Comparison of ENCODE assay signal across 9 mouse cellular contexts in genomic region chrX:138914777-138915114, GRCm38 (mm10). TPM values are rescaled to one million over a fixed set of nuclear protein-coding genes. Genes with fewer than 3 reads are reported as not detected.
A peak's percentile ranks its signal among the peaks of the same experiment; 100 is the strongest.
DNase-seq lines count a peak whose midpoint lies in the region; ATAC-seq and TF ChIP-seq lines count a peak whose summit lies in the region.
"Had no signal": no experiment of that assay in that cellular context is flagged by ENCODE, and none has a peak within 500 bp of the region (broad histone marks: within the 10 kb centered on the region; RNA-seq: fewer than 3 reads in every experiment).

No protein-coding gene starts in this region.

- intact Hi-C loops in gastrocnemius, postnatal 36 days (cut with DNase I): no loop called here

- no peaks in the 10 kb centered on the region for H3K4me1 ChIP-seq in heart, embryonic 14.5 days (ENCODE audit: control insufficient read depth in 2 of 2, insufficient read depth in 2 of 2, low read length in 2 of 2)
- no peaks in the 10 kb centered on the region for H3K4me1 ChIP-seq in embryonic fibroblast, embryonic 13.5 days (ENCODE audit: control insufficient read depth, insufficient read depth, low read length)
- no peaks in the 10 kb centered on the region for H3K4me1 ChIP-seq in intestine, embryonic 15.5 days (replicated peaks)
- no peaks in the 10 kb centered on the region for H3K4me1 ChIP-seq in midbrain, postnatal 0 days (ENCODE audit: insufficient read depth, low read length)

- peak overlapping the region; percentile 81 for H3K4me2 ChIP-seq in heart, embryonic 14.5 days (ENCODE audit: low read length)
- H3K4me2 ChIP-seq in intestine, embryonic 15.5 days (replicated peaks): peak overlapping the region; percentile 72
- peak overlapping the region; percentile 71 for H3K4me2 ChIP-seq in midbrain, postnatal 0 days (ENCODE audit: low read depth, low read length, poor library complexity, severe bottlenecking)

- no peak for DNase-seq in heart, adult 9 months (ENCODE audit: low spot score in 2 of 2)
- no peak for DNase-seq in midbrain, postnatal 0 days (ENCODE audit: low spot score)
- no peak for DNase-seq in spleen, adult 12 weeks (ENCODE audit: low spot score)
- DNase-seq in gastrocnemius, postnatal 36 days: no peak
- DNase-seq in urinary bladder, postnatal 14 days (ENCODE audit: low spot score): no peak

- no peaks in the 10 kb centered on the region for H3K27me3 ChIP-seq in heart, embryonic 14.5 days (ENCODE audit: control insufficient read depth, insufficient read depth, low read length)
- H3K27me3 ChIP-seq in intestine, embryonic 15.5 days (replicated peaks): no peaks in the 10 kb centered on the region
- H3K27me3 ChIP-seq in midbrain, postnatal 0 days (ENCODE audit: insufficient read depth, low read length): peaks cover 18% of the 10 kb centered on the region
- H3K27me3 ChIP-seq: CH12.LX had no signal

- no peaks in the 10 kb centered on the region for H3K9me3 ChIP-seq in heart, embryonic 14.5 days (ENCODE audit: control insufficient read depth, low read length)
- H3K9me3 ChIP-seq in intestine, embryonic 15.5 days: no peaks in the 10 kb centered on the region
- no peaks in the 10 kb centered on the region for H3K9me3 ChIP-seq in midbrain, postnatal 0 days (ENCODE audit: low read length)

- ATAC-seq in heart, embryonic 14.5 days (ENCODE audit: insufficient number of reproducible peaks, insufficient read depth, low FRiP score, low read depth): no peak
- peak; percentile 32; the same call in 1 of the 2 replicates for ATAC-seq in intestine, embryonic 15.5 days
- ATAC-seq in midbrain, postnatal 0 days (ENCODE audit: low FRiP score): no peak

- no peak for TF ChIP-seq POLR2A in embryonic fibroblast, embryonic 13.5 days (IDR thresholded peaks at IDR 0.05; ENCODE audit: low read depth, low read length)

- no peak for TF ChIP-seq CTCF in embryonic fibroblast, embryonic 13.5 days (IDR thresholded peaks at IDR 0.05; ENCODE audit: borderline replicate concordance, insufficient read depth, low read length)
- no peak for TF ChIP-seq CTCF in midbrain, postnatal 0 days (IDR thresholded peaks at IDR 0.05)

- WGBS in heart, embryonic 14.5 days: 36% methylated on average over 12 of the region's 12 CpGs
- WGBS in intestine, embryonic 15.5 days: 21% methylated on average over 12 of the region's 12 CpGs
- WGBS in midbrain, postnatal 0 days: 36% methylated on average over 12 of the region's 12 CpGs

- peak overlapping the region; percentile 51 to 62 for H3K4me3 ChIP-seq in heart, embryonic 14.5 days (ENCODE audit: control insufficient read depth in 1 of 2, insufficient read depth in 1 of 2, low read depth in 1 of 2, low read length in 2 of 2)
- peak overlapping the region; percentile 60 for H3K4me3 ChIP-seq in embryonic fibroblast, embryonic 13.5 days (ENCODE audit: insufficient read depth, low read length)
- H3K4me3 ChIP-seq in intestine, embryonic 15.5 days (replicated peaks): peak overlapping the region; percentile 45
- H3K4me3 ChIP-seq in midbrain, postnatal 0 days (ENCODE audit: low read depth, low read length): peak overlapping the region; percentile 35; the same call in 1 of the 2 replicates

- peak overlapping the region; percentile 59 to 62 for H3K27ac ChIP-seq in heart, embryonic 14.5 days (replicated peaks in 1 of 2; ENCODE audit: control insufficient read depth in 1 of 2, insufficient read depth in 1 of 2, low read depth in 2 of 2, low read length in 2 of 2)
- H3K27ac ChIP-seq in embryonic fibroblast, embryonic 13.5 days (ENCODE audit: insufficient read depth, low read length): no peak overlapping the region
- H3K27ac ChIP-seq in intestine, embryonic 15.5 days: no peak overlapping the region
- H3K27ac ChIP-seq in midbrain, postnatal 0 days (ENCODE audit: low read depth, low read length): no peak overlapping the region

- no peaks in the 10 kb centered on the region for H3K36me3 ChIP-seq in heart, embryonic 14.5 days (ENCODE audit: control insufficient read depth, insufficient read depth, low read length)
- no peaks in the 10 kb centered on the region for H3K36me3 ChIP-seq in intestine, embryonic 15.5 days
- no peaks in the 10 kb centered on the region for H3K36me3 ChIP-seq in midbrain, postnatal 0 days (ENCODE audit: insufficient read depth, low read length)

- peak overlapping the region; percentile 68 for H3K9ac ChIP-seq in heart, embryonic 14.5 days (ENCODE audit: low read length)
- H3K9ac ChIP-seq in intestine, embryonic 15.5 days: no peak overlapping the region; the same call in 1 of the 2 replicates
- H3K9ac ChIP-seq in midbrain, postnatal 0 days (replicated peaks; ENCODE audit: low read length, poor library complexity, severe bottlenecking): no peak overlapping the region

RNA-seq across cellular contexts. Expression of gene Nrk, which starts 0.5 kb away (rescaled TPM):
- polyA plus RNA-seq in heart, embryonic 14.5 days (2014; fragmentation: Nextera tagmentation; extraction: Ambion mirVana): 37.2 and 44.9 TPM in 2 replicates
- polyA plus RNA-seq in embryonic fibroblast, embryonic 13.5 days (2011; ENCODE audit: insufficient read length, low read depth, missing spikeins): 9.3 and 25.0 TPM in 2 replicates
- polyA plus RNA-seq in intestine, embryonic 15.5 days (2015; fragmentation: Nextera tagmentation; extraction: Ambion mirVana): 14.1 and 15.0 TPM in 2 replicates
- total RNA-seq in midbrain, postnatal 0 days (2014; rRNA removed): 0.49 and 0.90 TPM in 2 replicates
- polyA plus RNA-seq in midbrain, postnatal 0 days (2015; fragmentation: Nextera tagmentation; extraction: Ambion mirVana): 0.25 and 0.26 TPM in 2 replicates
- total RNA-seq in gastrocnemius, postnatal 36 days (2021): under 1 TPM; 0.59 to 0.67 TPM
- total RNA-seq: CH12.LX had no signal

Comparison
In these comparisons a context has a peak if more than half of its experiments do, and no peak if none do; other contexts are left out.
1. H3K27ac ChIP-seq: peak in heart, embryonic 14.5 days (2 of 2); none in embryonic fibroblast, embryonic 13.5 days (single experiment), intestine, embryonic 15.5 days (single experiment) and midbrain, postnatal 0 days (single experiment).
2. Peak in every context shown above with its lines, with median percentiles within 50 percentile points of each other: H3K4me2 ChIP-seq and H3K4me3 ChIP-seq.